Mouse (Mus musculus): ENCODE results near the gene Smdt1. TPM values are rescaled to one million over a fixed set of nuclear protein-coding genes. Genes with fewer than 3 reads are reported as not detected.
A peak's percentile ranks its signal among the peaks of the same experiment; 100 is the strongest.

Smdt1 gene
- polyA plus RNA-seq, 1 experiment from 2014 or later = 301 TPM

- Histone ChIP-seq H3K36me3 (no peaks in the 10 kb centered on the region), H3K4me2 (no peak overlapping the region), H3K9me3 (no peaks in the 10 kb centered on the region), H3K27me3 (replicated peaks) (no peaks in the 10 kb centered on the region), H3K9ac (no peak overlapping the region), H3K4me3 (replicated peaks) (no peak overlapping the region), H3K4me1 (0 out of 2 replicates have a peak, but pooled peaks cover 9% of the 10 kb centered on the region), H3K27ac (no peak overlapping the region)
- no peak for ATAC-seq (ENCODE audit: insufficient read depth, low FRiP score, low read depth)
- 85% methylated on average over 5 of the region's 5 CpGs for WGBS
These were observed 34.2 kb downstream of the Smdt1 start for GRCm38 (mm10) chr15:82372991-82373390.

GRCm38 (mm10) chr15:82374437-82374836 is 35.7 kb downstream of the Smdt1 start:
- Histone ChIP-seq H3K4me2 (no peak overlapping the region), H3K4me3 (replicated peaks) (no peak overlapping the region)
- 87% methylated on average over 5 of the region's 5 CpGs for WGBS

GRCm38 (mm10) chr15:82375855-82376254 is 37.1 kb downstream of the Smdt1 start:
- 86% methylated on average over 9 of the region's 9 CpGs for WGBS
- Histone ChIP-seq H3K4me1 (0 out of 2 replicates have a peak, but pooled peaks cover 23% of the 10 kb centered on the region), H3K27ac (no peak overlapping the region; the same call in 1 of the 2 replicates), H3K36me3 (no peaks in the 10 kb centered on the region), H3K27me3 (replicated peaks) (no peaks in the 10 kb centered on the region), H3K4me3 (replicated peaks) (no peak overlapping the region), H3K9ac (no peak overlapping the region), H3K9me3 (no peaks in the 10 kb centered on the region), H3K4me2 (no peak overlapping the region)
- no peak for ATAC-seq (ENCODE audit: insufficient read depth, low FRiP score, low read depth)

More at GRCm38 (mm10) chr15:82374437-82374836, 35.7 kb downstream of the Smdt1 start:
- no peak for ATAC-seq (ENCODE audit: insufficient read depth, low FRiP score, low read depth)
- Histone ChIP-seq H3K9ac (no peak overlapping the region), H3K27me3 (replicated peaks) (no peaks in the 10 kb centered on the region), H3K27ac (no peak overlapping the region), H3K9me3 (no peaks in the 10 kb centered on the region), H3K36me3 (no peaks in the 10 kb centered on the region), H3K4me1 (0 out of 2 replicates have a peak, but pooled peaks cover 16% of the 10 kb centered on the region)

GRCm38 (mm10) chr15:82376393-82377138 is 37.8 kb downstream of the Smdt1 start:
- Histone ChIP-seq H3K4me2 (no peak overlapping the region), H3K27ac (peak overlapping the region; percentile 66), H3K4me3 (replicated peaks) (no peak overlapping the region), H3K9ac (no peak overlapping the region), H3K36me3 (no peaks in the 10 kb centered on the region), H3K4me1 (0 out of 2 replicates have a peak, but pooled peaks cover 25% of the 10 kb centered on the region), H3K27me3 (replicated peaks) (no peaks in the 10 kb centered on the region), H3K9me3 (no peaks in the 10 kb centered on the region)
- WGBS = 60% methylated on average over 17 of the region's 17 CpGs
- no peak for ATAC-seq (ENCODE audit: insufficient read depth, low FRiP score, low read depth)

- Histone ChIP-seq H3K36me3 (no peaks in the 10 kb centered on the region), H3K4me1 (0 out of 2 replicates have a peak, but pooled peaks cover 25% of the 10 kb centered on the region), H3K9me3 (no peaks in the 10 kb centered on the region), H3K27me3 (replicated peaks) (no peaks in the 10 kb centered on the region), H3K4me2 (peak overlapping the region; percentile 88; the same call in 1 of the 2 replicates), H3K9ac (no peak overlapping the region), H3K27ac (peak overlapping the region; percentile 75; the same call in 1 of the 2 replicates), H3K4me3 (replicated peaks) (no peak overlapping the region)
- no peak for ATAC-seq (ENCODE audit: insufficient read depth, low FRiP score, low read depth)
- 70% methylated on average over 5 of the region's 5 CpGs for WGBS
These were observed 38.9 kb downstream of the Smdt1 start for GRCm38 (mm10) chr15:82377701-82378100.

GRCm38 (mm10) chr15:82378261-82379180 is 39.8 kb downstream of the Smdt1 start:
- peak overlapping the region; percentile 88 for H3K4me2 ChIP-seq
- H3K27ac ChIP-seq = peak overlapping the region; percentile 75
- H3K36me3 ChIP-seq = no peaks in the 10 kb centered on the region
- no peak overlapping the region for H3K9ac ChIP-seq
- no peaks in the 10 kb centered on the region for H3K9me3 ChIP-seq
- no peak for ATAC-seq (ENCODE audit: insufficient read depth, low FRiP score, low read depth)
- WGBS = 36% methylated on average over 15 of the region's 15 CpGs
- H3K27me3 ChIP-seq (replicated peaks) = no peaks in the 10 kb centered on the region
- H3K4me3 ChIP-seq (replicated peaks) = peak overlapping the region; percentile 6; the same call in 1 of the 2 replicates
- H3K4me1 ChIP-seq = 0 out of 2 replicates have a peak, but pooled peaks cover 25% of the 10 kb centered on the region

- Histone ChIP-seq H3K4me2 (peak overlapping the region; percentile 88), H3K9me3 (no peaks in the 10 kb centered on the region), H3K36me3 (no peaks in the 10 kb centered on the region), H3K4me1 (0 out of 2 replicates have a peak, but pooled peaks cover 25% of the 10 kb centered on the region), H3K4me3 (replicated peaks) (peak overlapping the region; percentile 45), H3K27me3 (replicated peaks) (no peaks in the 10 kb centered on the region), H3K27ac (peak overlapping the region; percentile 75), H3K9ac (0 out of 2 replicates have a peak overlapping the region, but pooled peaks have one; percentile 26)
- WGBS = 19% methylated on average over 7 of the region's 7 CpGs
- peak; percentile 58 for ATAC-seq (ENCODE audit: insufficient read depth, low FRiP score, low read depth)
These were observed 40.7 kb downstream of the Smdt1 start for GRCm38 (mm10) chr15:82379511-82379870.

GRCm38 (mm10) chr15:82379871-82380713 is 41.3 kb downstream of the Smdt1 start, which contains the start of gene Cyp2d22:
Gene Cyp2d22, minus strand, starts transcription at chr15:82380260.
- Histone ChIP-seq H3K9me3 (no peaks in the 10 kb centered on the region), H3K9ac (0 out of 2 replicates have a peak within 1 kb of the TSS, but pooled peaks have one; percentile 26), H3K27me3 (replicated peaks) (no peaks in the 10 kb centered on the region), H3K36me3 (no peaks in the 10 kb centered on the region), H3K4me3 (replicated peaks) (peak within 1 kb of the TSS; percentile 45), H3K4me1 (0 out of 2 replicates have a peak, but pooled peaks cover 25% of the 10 kb centered on the region), H3K4me2 (peak within 1 kb of the TSS; percentile 88), H3K27ac (peak within 1 kb of the TSS; percentile 75)
- peak; percentile 54 for ATAC-seq (ENCODE audit: insufficient read depth, low FRiP score, low read depth)
- WGBS = 1% methylated on average over 17 of the region's 24 CpGs

GRCm38 (mm10) chr15:82380714-82381062 is 41.9 kb downstream of the Smdt1 start:
- 0 out of 2 replicates have a peak, but pooled peaks cover 25% of the 10 kb centered on the region for H3K4me1 ChIP-seq
- H3K36me3 ChIP-seq = no peaks in the 10 kb centered on the region
- no peak overlapping the region for H3K9ac ChIP-seq
- H3K9me3 ChIP-seq = no peaks in the 10 kb centered on the region
- WGBS = 28% methylated on average over 7 of the region's 7 CpGs
- H3K27me3 ChIP-seq (replicated peaks) = no peaks in the 10 kb centered on the region
- H3K4me2 ChIP-seq = peak overlapping the region; percentile 88
- H3K27ac ChIP-seq = no peak overlapping the region
- peak overlapping the region; percentile 12; the same call in 1 of the 2 replicates for H3K4me3 ChIP-seq (replicated peaks)
- no peak for ATAC-seq (ENCODE audit: insufficient read depth, low FRiP score, low read depth)

- Histone ChIP-seq H3K36me3 (no peaks in the 10 kb centered on the region), H3K9ac (no peak overlapping the region), H3K4me2 (no peak overlapping the region), H3K27ac (no peak overlapping the region), H3K27me3 (replicated peaks) (no peaks in the 10 kb centered on the region), H3K9me3 (no peaks in the 10 kb centered on the region), H3K4me1 (0 out of 2 replicates have a peak, but pooled peaks cover 21% of the 10 kb centered on the region), H3K4me3 (replicated peaks) (no peak overlapping the region)
- WGBS = 83% methylated on average over 2 of the region's 2 CpGs
- ATAC-seq (ENCODE audit: insufficient read depth, low FRiP score, low read depth) = no peak
These were observed 43.7 kb downstream of the Smdt1 start for GRCm38 (mm10) chr15:82382441-82382840.

GRCm38 (mm10) chr15:82385729-82386128 is 47.0 kb downstream of the Smdt1 start:
- H3K4me3 ChIP-seq (replicated peaks) = no peak overlapping the region
- 71% methylated on average over 2 of the region's 2 CpGs for WGBS
- ATAC-seq (ENCODE audit: insufficient read depth, low FRiP score, low read depth) = no peak
- H3K4me2 ChIP-seq = no peak overlapping the region
- H3K36me3 ChIP-seq = no peaks in the 10 kb centered on the region
- H3K9ac ChIP-seq = no peak overlapping the region
- H3K4me1 ChIP-seq = 0 out of 2 replicates have a peak, but pooled peaks cover 3% of the 10 kb centered on the region
- H3K27ac ChIP-seq = no peak overlapping the region
- no peaks in the 10 kb centered on the region for H3K27me3 ChIP-seq (replicated peaks)
- H3K9me3 ChIP-seq = no peaks in the 10 kb centered on the region
